8 mouse cellular contexts compared by ENCODE assay signal in genomic region chr19:55743001-55743556, GRCm38 (mm10). TPM values are rescaled to one million over a fixed set of nuclear protein-coding genes. Genes with fewer than 3 reads are reported as not detected.
A peak's percentile ranks its signal among the peaks of the same experiment; 100 is the strongest.
DNase-seq lines count a peak whose midpoint lies in the region; ATAC-seq lines count a peak whose summit lies in the region.

No protein-coding gene starts in this region.

- ATAC-seq in heart, embryonic 16.5 days (replicated peaks; ENCODE audit: extremely low read depth, insufficient read depth, low FRiP score), result peak; percentile 7; the same call in 1 of the 2 replicates
- ATAC-seq in stomach, embryonic 16.5 days (ENCODE audit: insufficient read depth, low FRiP score), result peak; percentile 0; the same call in 1 of the 2 replicates
- ATAC-seq in megakaryocyte progenitor cell, adult 5-6 weeks (replicated peaks; ENCODE audit: poor library complexity), result no peak

- H3K4me2 ChIP-seq in heart, embryonic 16.5 days (ENCODE audit: low read depth, low read length), result peak overlapping the region; percentile 84
- H3K4me2 ChIP-seq in stomach, embryonic 16.5 days (ENCODE audit: low read depth, low read length), result peak overlapping the region; percentile 83

- 0% methylated on average over 37 of the region's 38 CpGs for WGBS in embryonic facial prominence, embryonic 10.5 days
- WGBS in heart, embryonic 16.5 days, result 0% methylated on average over 33 of the region's 38 CpGs
- WGBS in stomach, embryonic 16.5 days, result under 1% methylated on average over 32 of the region's 38 CpGs

- peak overlapping the region; percentile 100 for H3K27ac ChIP-seq in embryonic facial prominence, embryonic 10.5 days (replicated peaks)
- peak overlapping the region; percentile 96 for H3K27ac ChIP-seq in heart, embryonic 16.5 days (ENCODE audit: low read length)
- H3K27ac ChIP-seq in stomach, embryonic 16.5 days (ENCODE audit: low read length), result peak overlapping the region; percentile 99

- H3K27me3 ChIP-seq in embryonic facial prominence, embryonic 10.5 days (replicated peaks; ENCODE audit: low read depth, poor library complexity, severe bottlenecking), result no peaks in the 10 kb centered on the region
- no peaks in the 10 kb centered on the region for H3K27me3 ChIP-seq in heart, embryonic 16.5 days (ENCODE audit: control insufficient read depth, insufficient read depth, low read length)
- H3K27me3 ChIP-seq in stomach, embryonic 16.5 days (ENCODE audit: control insufficient read depth, insufficient read depth, low read length), result no peaks in the 10 kb centered on the region

- peak overlapping the region; percentile 92 for H3K9ac ChIP-seq in heart, embryonic 16.5 days (ENCODE audit: low read length)
- peak overlapping the region; percentile 99 for H3K9ac ChIP-seq in stomach, embryonic 16.5 days (ENCODE audit: low read length)

- no peaks in the 10 kb centered on the region for H3K9me3 ChIP-seq in embryonic facial prominence, embryonic 10.5 days
- H3K9me3 ChIP-seq in heart, embryonic 16.5 days (replicated peaks; ENCODE audit: control insufficient read depth, low read length), result no peaks in the 10 kb centered on the region
- H3K9me3 ChIP-seq in stomach, embryonic 16.5 days (replicated peaks; ENCODE audit: control insufficient read depth, low read length), result no peaks in the 10 kb centered on the region

- DNase-seq in ovary, postnatal 10 days (ENCODE audit: low spot score), result peak; percentile 48
- no peak for DNase-seq in ovary, adult 18-20 months (ENCODE audit: low spot score)
- peak; percentile 81 for DNase-seq in embryonic facial prominence, embryonic 10.5 days (ENCODE audit: low spot score)
- DNase-seq in kidney, postnatal 14 days, result peak; percentile 63
- DNase-seq in mesoderm, embryonic 11.5 days (ENCODE audit: low read depth, low spot score), result peak; percentile 55

- H3K4me1 ChIP-seq in embryonic facial prominence, embryonic 10.5 days, result peaks cover 66% of the 10 kb centered on the region
- H3K4me1 ChIP-seq in heart, embryonic 16.5 days (ENCODE audit: control insufficient read depth, insufficient read depth, low read length), result peaks cover 29% of the 10 kb centered on the region
- H3K4me1 ChIP-seq in stomach, embryonic 16.5 days (ENCODE audit: control insufficient read depth, insufficient read depth, low read length), result peaks cover 24% of the 10 kb centered on the region

- H3K4me3 ChIP-seq in embryonic facial prominence, embryonic 10.5 days, result peak overlapping the region; percentile 95
- peak overlapping the region; percentile 77 for H3K4me3 ChIP-seq in heart, embryonic 16.5 days (ENCODE audit: low read length)
- H3K4me3 ChIP-seq in stomach, embryonic 16.5 days (replicated peaks; ENCODE audit: low read length), result peak overlapping the region; percentile 67

- no peaks in the 10 kb centered on the region; the same call in 1 of the 2 replicates for H3K36me3 ChIP-seq in embryonic facial prominence, embryonic 10.5 days (replicated peaks)
- no peaks in the 10 kb centered on the region for H3K36me3 ChIP-seq in heart, embryonic 16.5 days (ENCODE audit: control insufficient read depth, insufficient read depth)
- H3K36me3 ChIP-seq in stomach, embryonic 16.5 days (ENCODE audit: control insufficient read depth, insufficient read depth, low read length), result no peaks in the 10 kb centered on the region

RNA-seq across cellular contexts. Expression of gene Tcf7l2, which starts 1.5 kb away (rescaled TPM):
- 94.5 and 111 TPM in 2 replicates for polyA plus RNA-seq in embryonic facial prominence, embryonic 10.5 days (2016; fragmentation: Nextera tagmentation; extraction: Ambion mirVana)
- polyA plus RNA-seq in heart, embryonic 16.5 days (2015; fragmentation: Nextera tagmentation; extraction: Ambion mirVana), result 36.6 and 45.6 TPM in 2 replicates
- 76.8 and 81.3 TPM in 2 replicates for polyA plus RNA-seq in stomach, embryonic 16.5 days (2015; fragmentation: Nextera tagmentation; extraction: Ambion mirVana)
- 3.6 and 6.2 TPM in 2 replicates for total RNA-seq in megakaryocyte progenitor cell, adult 5-6 weeks (2015)
- 0.37 and 0.71 TPM in 2 replicates for total RNA-seq in megakaryocyte progenitor cell, adult 5-6 weeks (2017)
